Mouse (Mus musculus) lung, embryonic 14.5 days (tissue): Measurements from ENCODE around the gene Hira. TPM values are rescaled to one million over a fixed set of nuclear protein-coding genes. Genes with fewer than 3 reads are reported as not detected.

Experiments
- ATAC-seq: fragments of 200-750 bp; cut with Nextera tagmentation; 2 replicates; pipeline ENCODE4 v1.8.0; 2017; ENCODE audit warnings: mild to moderate bottlenecking, moderate TSS enrichment, moderate library complexity; ENCODE audit not compliant: insufficient read depth
- DNase-seq: peaks from one replicate; pipeline ENCODE4 v3.0.0-alpha.2; 2015
- H3K27ac ChIP-seq: fragments of 300-500 bp; sonication (generic); 2 replicates; pipeline ENCODE4 v1.5.1; 2014; ENCODE audit warnings: low read depth, mild to moderate bottlenecking, moderate library complexity
- H3K27me3 ChIP-seq: fragments of 300-500 bp; sonication (generic); 2 replicates; pipeline ENCODE4 v1.6.1; 2014; ENCODE audit warnings: low read length, control low read depth; ENCODE audit not compliant: insufficient read depth
- H3K36me3 ChIP-seq: fragments of 300-500 bp; sonication (generic); 2 replicates; pipeline ENCODE4 v1.6.1; 2014; ENCODE audit warnings: control low read depth; ENCODE audit not compliant: insufficient read depth
- H3K4me1 ChIP-seq: fragments of 300-500 bp; sonication (generic); 2 replicates; pipeline ENCODE4 v1.6.1; 2014; ENCODE audit warnings: antibody characterized with exemption, control low read depth; ENCODE audit not compliant: insufficient read depth
- H3K4me2 ChIP-seq: fragments of 300-500 bp; sonication (generic); 2 replicates; pipeline ENCODE4 v1.6.1; 2014; ENCODE audit warnings: mild to moderate bottlenecking
- H3K4me3 ChIP-seq: fragments of 300-500 bp; sonication (generic); 2 replicates; pipeline ENCODE4 v1.5.1; 2014; ENCODE audit warnings: low read depth, low read length
- H3K9ac ChIP-seq: fragments of 300-500 bp; sonication (generic); 2 replicates; pipeline ENCODE4 v1.6.1; 2014
- H3K9me3 ChIP-seq: fragments of 300-500 bp; sonication (generic); 2 replicates; pipeline ENCODE4 v1.6.1; 2016; ENCODE audit warnings: low read depth, low read length, control low read depth
- CTCF ChIP-seq: IDR thresholded peaks from 2 replicates; pipeline ENCODE4 v1.5.1; 2016; ENCODE audit warnings: antibody characterized with exemption, low read depth
- WGBS: fragments of 180-500 bp; shearing (Covaris S2); extraction: QIAGEN DNeasy Blood & Tissue Kit; methylation state at CpG from one replicate; pipeline ENCODE4 v1.1.7; 2014; 5-methylcytosine and 5-hydroxymethylcytosine counted together
- polyA plus RNA-seq: library from polyadenylated mRNA; unstranded; fragments of >200 nt; fragmentation: Nextera tagmentation; extraction: Ambion mirVana; gene quantifications from 2 replicates; pipeline ENCODE4 v1.2.1, GENCODE M21; 2014

Gene Hira
- polyA plus RNA-seq, 1 experiment from 2014 or later, result 16.4 TPM

- no peaks in the 10 kb centered on the region for H3K9me3 ChIP-seq
- TF ChIP-seq CTCF, result peak; percentile 66
- peak overlapping the region; percentile 87 for H3K9ac ChIP-seq
- no peaks in the 10 kb centered on the region for H3K27me3 ChIP-seq
- peak overlapping the region; percentile 95 for H3K27ac ChIP-seq
- DNase-seq (peak; percentile 85), ATAC-seq (peak; percentile 41)
- under 1% methylated on average over 40 of the region's 43 CpGs for WGBS
- H3K36me3 ChIP-seq, result peaks cover 34% of the 10 kb centered on the region
- peaks cover 4% of the 10 kb centered on the region; the same call in 1 of the 2 replicates for H3K4me1 ChIP-seq
- peak overlapping the region; percentile 87 for H3K4me2 ChIP-seq
- peak overlapping the region; percentile 94 for H3K4me3 ChIP-seq
Measured at GRCm38 (mm10) chr16:18877386-18878090, 701 bp downstream of the Hira start.

- 19% methylated on average over 20 of the region's 20 CpGs for WGBS
- Histone ChIP-seq H3K36me3 (peaks cover 28% of the 10 kb centered on the region; the same call in 1 of the 2 replicates), H3K9ac (peak overlapping the region; percentile 87), H3K4me1 (peaks cover 4% of the 10 kb centered on the region; the same call in 1 of the 2 replicates), H3K27me3 (no peaks in the 10 kb centered on the region), H3K9me3 (no peaks in the 10 kb centered on the region), H3K27ac (peak overlapping the region; percentile 95), H3K4me3 (peak overlapping the region; percentile 94), H3K4me2 (peak overlapping the region; percentile 87)
- TF ChIP-seq CTCF, result no peak; the same call in 1 of the 2 replicates
- ATAC-seq (no peak), DNase-seq (no peak)
Measured at GRCm38 (mm10) chr16:18878091-18878720, 1.4 kb downstream of the Hira start.

- no peak for TF ChIP-seq CTCF
- H3K4me3 ChIP-seq, result no peak overlapping the region
- ATAC-seq, result no peak
- no peaks in the 10 kb centered on the region for H3K27me3 ChIP-seq
- DNase-seq, result no peak
- H3K9me3 ChIP-seq, result no peaks in the 10 kb centered on the region
- H3K4me2 ChIP-seq, result no peak overlapping the region
- H3K9ac ChIP-seq, result no peak overlapping the region
- no peaks in the 10 kb centered on the region for H3K4me1 ChIP-seq
- H3K27ac ChIP-seq, result no peak overlapping the region
- peaks cover 12% of the 10 kb centered on the region; the same call in 1 of the 2 replicates for H3K36me3 ChIP-seq
Measured at GRCm38 (mm10) chr16:18884044-18884443, 7.2 kb downstream of the Hira start.

- DNase-seq (no peak), ATAC-seq (no peak)
- Histone ChIP-seq H3K27ac (no peak overlapping the region), H3K4me1 (no peaks in the 10 kb centered on the region), H3K4me3 (no peak overlapping the region), H3K9me3 (no peaks in the 10 kb centered on the region), H3K36me3 (peaks cover 28% of the 10 kb centered on the region), H3K9ac (no peak overlapping the region), H3K4me2 (no peak overlapping the region), H3K27me3 (no peaks in the 10 kb centered on the region)
- WGBS, result 60% methylated on average over 4 of the region's 4 CpGs
- no peak for TF ChIP-seq CTCF
Measured at GRCm38 (mm10) chr16:18893840-18894372, 17.1 kb downstream of the Hira start.

- no peak overlapping the region for H3K27ac ChIP-seq
- ATAC-seq, result no peak
- H3K9me3 ChIP-seq, result no peaks in the 10 kb centered on the region
- H3K9ac ChIP-seq, result no peak overlapping the region
- TF ChIP-seq CTCF, result no peak
- H3K36me3 ChIP-seq, result peaks cover 41% of the 10 kb centered on the region
- no peaks in the 10 kb centered on the region for H3K4me1 ChIP-seq
- 75% methylated on average over 3 of the region's 3 CpGs for WGBS
- H3K27me3 ChIP-seq, result no peaks in the 10 kb centered on the region
- H3K4me2 ChIP-seq, result no peak overlapping the region
- no peak overlapping the region for H3K4me3 ChIP-seq
- no peak for DNase-seq
Measured at GRCm38 (mm10) chr16:18895249-18895648, 18.4 kb downstream of the Hira start.

DNA sequence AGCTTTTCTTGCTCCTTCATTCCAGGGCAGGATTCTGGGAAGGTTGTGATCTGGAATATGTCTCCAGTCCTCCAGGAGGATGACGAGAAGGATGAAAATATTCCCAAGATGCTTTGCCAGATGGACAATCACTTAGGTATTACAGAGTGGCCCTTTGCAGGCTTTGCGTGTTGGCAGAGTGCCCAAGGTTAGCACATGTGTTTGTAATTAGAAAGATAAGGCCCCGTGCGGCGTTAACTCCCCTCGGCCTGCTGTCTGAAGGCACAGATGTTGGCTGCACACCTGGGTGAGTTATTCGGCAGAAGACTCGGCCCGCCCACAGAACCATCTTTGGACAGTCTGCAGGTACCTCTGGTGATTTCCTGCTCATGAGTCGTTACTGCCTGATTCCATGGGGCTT is 19.6 kb downstream of the Hira start:
- Histone ChIP-seq H3K27me3 (no peaks in the 10 kb centered on the region), H3K9me3 (no peaks in the 10 kb centered on the region), H3K27ac (no peak overlapping the region), H3K4me3 (no peak overlapping the region), H3K9ac (no peak overlapping the region), H3K4me2 (no peak overlapping the region), H3K36me3 (peaks cover 49% of the 10 kb centered on the region), H3K4me1 (no peaks in the 10 kb centered on the region)
- ATAC-seq, result no peak
- WGBS, result 63% methylated on average over 10 of the region's 10 CpGs
- TF ChIP-seq CTCF, result no peak
- DNase-seq, result peak; percentile 4

- H3K27ac ChIP-seq, result no peak overlapping the region
- peaks cover 46% of the 10 kb centered on the region for H3K36me3 ChIP-seq
- no peak for TF ChIP-seq CTCF
- no peak overlapping the region for H3K4me3 ChIP-seq
- no peaks in the 10 kb centered on the region for H3K4me1 ChIP-seq
- no peak for ATAC-seq
- no peak for DNase-seq
- WGBS, result 83% methylated on average over 1 of the region's 1 CpGs
- no peak overlapping the region for H3K4me2 ChIP-seq
- H3K27me3 ChIP-seq, result no peaks in the 10 kb centered on the region
- H3K9me3 ChIP-seq, result no peaks in the 10 kb centered on the region
- no peak overlapping the region for H3K9ac ChIP-seq
Measured at GRCm38 (mm10) chr16:18905648-18906047, 28.8 kb downstream of the Hira start.
